Mouse (Mus musculus) heart, adult 18-20 months (tissue): ENCODE data around the gene Ankk1. TPM values are rescaled to one million over a fixed set of nuclear protein-coding genes. Genes with fewer than 3 reads are reported as not detected.

Source experiments
- total RNA-seq, 2 experiments: library from RNA; stranded (reverse); gene quantifications; 2 replicates each; pipeline ENCODE4 v1.2.3; 2021

Gene Ankk1
- total RNA-seq, 2 experiments from 2014 or later, result not detected

Other genes with a start within 250 kb of the Ankk1 start
- not detected for gene Gm4894, start 176.5 kb downstream of the Ankk1 start, total RNA-seq
- gene Drd2, start 86.4 kb downstream of the Ankk1 start, total RNA-seq, result under 1 TPM; 0.75 to 0.94 TPM
- gene Ttc12, start 59.2 kb upstream of the Ankk1 start, total RNA-seq, result 1 to 10 TPM; 8.0 to 9.2 TPM